Mouse (Mus musculus): ENCODE measurements at regions not wholly inside any gene's neighbourhood (a gene's known extent, or its start where the extent isn't known, plus 50 kb on each side); places are given as distances from the start of the nearest gene placed in this dataset.

GRCm38 (mm10) chr16:63921146-63921545 is 57.2 kb upstream of the Epha3 start:
- Histone ChIP-seq H3K27ac (replicated peaks) (no peak overlapping the region), H3K9ac (replicated peaks) (no peak overlapping the region), H3K36me3 (no peaks in the 10 kb centered on the region), H3K9me3 (replicated peaks) (no peaks in the 10 kb centered on the region), H3K4me3 (replicated peaks) (no peak overlapping the region), H3K27me3 (replicated peaks) (no peaks in the 10 kb centered on the region), H3K4me2 (no peak overlapping the region), H3K4me1 (no peaks in the 10 kb centered on the region)
- 89% methylated on average over 7 of the region's 7 CpGs for WGBS
- no peak for ATAC-seq (ENCODE audit: low FRiP score)
